Mouse (Mus musculus) myocyte (in vitro differentiated cells): ENCODE data around the gene Cep164. TPM values are rescaled to one million over a fixed set of nuclear protein-coding genes. Genes with fewer than 3 reads are reported as not detected.

Experiments
- H3K27me3 ChIP-seq: one replicate; pipeline ENCODE4 v1.6.1; 2011; ENCODE audit not compliant: control insufficient read depth, insufficient read depth, insufficient read length
- H3K36me3 ChIP-seq: one replicate; pipeline ENCODE4 v1.6.1; 2011; ENCODE audit not compliant: control insufficient read depth, insufficient read depth
- H3K4me2 ChIP-seq: one replicate; pipeline ENCODE4 v1.6.1; 2011; ENCODE audit warnings: low read depth, control low read depth
- H3K4me3 ChIP-seq: one replicate; pipeline ENCODE4 v1.5.1; 2011; ENCODE audit warnings: mild to moderate bottlenecking, control low read depth, moderate library complexity
- H3K79me2 ChIP-seq: one replicate; pipeline ENCODE4 v1.6.1; 2011; ENCODE audit not compliant: control insufficient read depth, insufficient read depth
- H3ac ChIP-seq: one replicate; pipeline ENCODE4 v1.6.1; 2011; ENCODE audit not compliant: control insufficient read depth, insufficient read length
- CEBPB ChIP-seq: IDR thresholded peaks from 2 replicates; pipeline ENCODE4 v1.6.1; 2011; ENCODE audit warnings: mild to moderate bottlenecking, moderate library complexity; ENCODE audit not compliant: poor library complexity, insufficient read depth, severe bottlenecking
- E2F4 ChIP-seq: IDR thresholded peaks from one replicate; pipeline ENCODE4 v1.6.1; 2011; ENCODE audit warnings: mild to moderate bottlenecking, control low read depth, moderate library complexity; ENCODE audit not compliant: insufficient read depth
- MAX ChIP-seq: IDR thresholded peaks from one replicate; pipeline ENCODE4 v1.6.1; 2011; ENCODE audit warnings: low read depth, mild to moderate bottlenecking, control low read depth
- MYOD1 ChIP-seq, 3 experiments: IDR thresholded peaks; one replicate each; pipeline ENCODE4 v1.6.1; 2011; ENCODE audit warnings: control low read depth in 2 of 3, low read depth in 2 of 3, mild to moderate bottlenecking in 2 of 3, moderate library complexity in 1 of 3; ENCODE audit not compliant: insufficient read length in 2 of 3, control insufficient read depth in 1 of 3
- MYOG ChIP-seq, 3 experiments: IDR thresholded peaks; one replicate each; pipeline ENCODE4 v1.6.1; 2011; ENCODE audit warnings: control low read depth in 2 of 3, low read depth in 2 of 3, mild to moderate bottlenecking in 2 of 3; ENCODE audit not compliant: insufficient read length in 2 of 3, control insufficient read depth in 1 of 3, insufficient read depth in 1 of 3
- POLR2A ChIP-seq: IDR thresholded peaks from one replicate; pipeline ENCODE4 v1.6.1; 2011; ENCODE audit warnings: low read depth, mild to moderate bottlenecking, control low read depth, moderate library complexity; ENCODE audit not compliant: insufficient read length
- POLR2AphosphoS2 ChIP-seq: IDR thresholded peaks from one replicate; pipeline ENCODE4 v1.6.1; 2011; ENCODE audit warnings: low read depth, control low read depth; ENCODE audit not compliant: insufficient read length
- REST ChIP-seq: IDR thresholded peaks from one replicate; pipeline ENCODE4 v1.6.1; 2011; ENCODE audit warnings: mild to moderate bottlenecking, control low read depth, moderate library complexity; ENCODE audit not compliant: insufficient read depth, insufficient read length
- SRF ChIP-seq: IDR thresholded peaks from one replicate; pipeline ENCODE4 v1.6.1; 2011; ENCODE audit warnings: low read depth; ENCODE audit not compliant: control insufficient read depth, insufficient read length
- TCF12 ChIP-seq: IDR thresholded peaks from one replicate; pipeline ENCODE4 v1.6.1; 2011; ENCODE audit warnings: mild to moderate bottlenecking, control low read depth; ENCODE audit not compliant: poor library complexity, insufficient read depth, severe bottlenecking
- TCF3 ChIP-seq: IDR thresholded peaks from one replicate; pipeline ENCODE4 v1.6.1; 2011; ENCODE audit warnings: low read depth, control low read depth; ENCODE audit not compliant: insufficient read length
- USF1 ChIP-seq: IDR thresholded peaks from one replicate; pipeline ENCODE4 v1.6.1; 2011; ENCODE audit warnings: low read depth, mild to moderate bottlenecking, control low read depth, moderate library complexity
- polyA plus RNA-seq: library from polyadenylated mRNA; unstranded; fragments of >200 nt; fragmentation: generic; extraction: Trizol; gene quantifications from one replicate; pipeline ENCODE4 v1.2.1, GENCODE M21; 2012; ENCODE audit warnings: missing spikeins

The Cep164 gene
- 7.7 TPM for polyA plus RNA-seq

- Histone ChIP-seq H3ac (peak within 1 kb of the TSS; percentile 46), H3K4me3 (peak within 1 kb of the TSS; percentile 53), H3K36me3 (no peaks in the 10 kb centered on the region), H3K79me2 (no peaks in the 10 kb centered on the region), H3K4me2 (peak within 1 kb of the TSS; percentile 75), H3K27me3 (no peaks in the 10 kb centered on the region)
- TF ChIP-seq SRF: no peak
- TF ChIP-seq POLR2AphosphoS2: no peak
- TF ChIP-seq REST: no peak
- no peak for TF ChIP-seq E2F4
- TF ChIP-seq CEBPB: no peak
- TF ChIP-seq USF1: peak; percentile 92
- TF ChIP-seq POLR2A: peak; percentile 18
Observed at GRCm38 (mm10) chr9:45828291-45828963, at the start of gene Cep164. TSS of gene Cep164 (minus strand) at chr9:45828691.

DNA sequence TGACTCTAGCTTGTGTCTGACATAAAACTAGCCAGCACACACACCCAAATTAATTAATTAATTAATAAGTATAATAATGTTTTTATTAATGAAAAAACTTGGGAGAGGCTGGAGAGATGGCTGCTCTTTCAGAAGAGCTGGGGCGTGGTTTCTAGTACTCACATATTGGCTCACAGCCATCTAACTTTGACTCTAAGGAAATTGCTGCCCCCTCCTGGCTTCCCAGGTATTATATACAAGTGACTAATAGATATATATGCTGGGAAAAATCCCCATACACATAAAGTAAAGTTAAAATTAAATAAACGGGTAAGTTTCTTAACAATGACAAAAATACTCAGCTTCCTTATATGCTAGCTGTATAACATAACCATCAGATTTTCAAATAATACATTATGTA is 49.4 kb upstream of the Cep164 start:
- Histone ChIP-seq H3ac (no peak overlapping the region), H3K79me2 (no peaks in the 10 kb centered on the region), H3K4me2 (no peak overlapping the region), H3K27me3 (no peaks in the 10 kb centered on the region), H3K36me3 (peaks cover 27% of the 10 kb centered on the region), H3K4me3 (no peak overlapping the region)
- TF ChIP-seq POLR2AphosphoS2 (no peak), CEBPB (no peak), TCF12 (no peak), TCF3 (no peak), SRF (no peak), REST (no peak), MYOG (IDR thresholded peaks at IDR 0.05; ENCODE audit: control insufficient read depth in 1 of 3, insufficient read depth in 1 of 3, insufficient read length in 2 of 3, low read depth in 2 of 3) (no peak)

- Histone ChIP-seq H3ac (no peak overlapping the region), H3K4me2 (no peak overlapping the region), H3K4me3 (no peak overlapping the region), H3K36me3 (peaks cover 34% of the 10 kb centered on the region), H3K79me2 (no peaks in the 10 kb centered on the region), H3K27me3 (no peaks in the 10 kb centered on the region)
- TF ChIP-seq MAX (no peak), MYOD1 (IDR thresholded peaks at IDR 0.05; ENCODE audit: control insufficient read depth in 1 of 3, insufficient read length in 2 of 3, low read depth in 2 of 3) (no peak), POLR2AphosphoS2 (no peak), TCF3 (no peak), REST (no peak), POLR2A (no peak)
Observed at GRCm38 (mm10) chr9:45870265-45870664, 41.8 kb upstream of the Cep164 start.

DNA sequence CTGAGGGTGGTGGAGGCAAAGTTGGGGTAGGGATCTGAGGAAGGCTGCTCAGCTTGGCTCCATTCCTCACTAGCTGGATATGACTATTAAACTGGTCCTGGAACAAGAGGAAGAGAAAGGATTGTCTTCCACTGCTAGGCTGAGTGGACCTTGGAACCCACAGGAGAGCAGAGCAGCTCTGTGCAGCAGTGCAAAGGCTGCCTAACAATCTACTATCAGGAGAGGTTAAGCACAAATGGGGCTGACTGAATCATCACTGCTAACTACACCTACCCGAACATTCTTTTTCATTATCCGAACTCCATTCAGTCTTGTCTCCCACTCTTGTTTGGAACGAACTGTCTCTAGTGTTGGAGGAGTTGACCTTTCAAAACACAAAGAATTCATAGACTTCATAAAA is 40.7 kb upstream of the Cep164 start:
- H3K4me2 ChIP-seq: no peak overlapping the region
- TF ChIP-seq MYOD1 (IDR thresholded peaks at IDR 0.05; ENCODE audit: control insufficient read depth in 1 of 3, insufficient read length in 2 of 3, low read depth in 2 of 3): no peak
- no peak for TF ChIP-seq MYOG (IDR thresholded peaks at IDR 0.05; ENCODE audit: control insufficient read depth in 1 of 3, insufficient read depth in 1 of 3, insufficient read length in 2 of 3, low read depth in 2 of 3)
- no peak for TF ChIP-seq POLR2A
- TF ChIP-seq REST: no peak
- TF ChIP-seq CEBPB: no peak
- TF ChIP-seq SRF: no peak
- no peak for TF ChIP-seq TCF12
- no peak for TF ChIP-seq TCF3
- no peak for TF ChIP-seq E2F4
- no peak for TF ChIP-seq USF1
- H3ac ChIP-seq: no peak overlapping the region
- peaks cover 30% of the 10 kb centered on the region for H3K36me3 ChIP-seq
- no peaks in the 10 kb centered on the region for H3K27me3 ChIP-seq
- no peaks in the 10 kb centered on the region for H3K79me2 ChIP-seq
- H3K4me3 ChIP-seq: no peak overlapping the region

DNA sequence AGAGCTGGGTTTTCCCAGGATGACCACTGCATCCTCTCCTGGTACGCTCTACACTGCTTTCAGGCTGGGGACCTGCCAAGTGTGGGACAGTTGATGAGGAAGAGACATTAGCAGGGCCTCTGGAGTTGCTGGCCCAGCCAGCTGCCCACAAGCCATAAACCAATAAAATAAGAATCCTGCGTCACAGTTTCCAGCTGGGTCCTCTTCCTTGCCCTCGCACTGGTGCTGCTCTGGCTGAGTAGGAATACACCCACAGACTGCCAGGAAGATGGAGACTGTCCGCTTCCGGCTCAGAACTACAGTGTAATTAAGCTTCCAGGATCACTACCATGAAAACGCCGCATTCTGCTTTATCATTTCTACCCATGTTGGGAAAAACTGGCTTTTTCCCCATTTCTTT is 33.3 kb upstream of the Cep164 start:
- Histone ChIP-seq H3K4me2 (no peak overlapping the region), H3K27me3 (no peaks in the 10 kb centered on the region), H3K79me2 (no peaks in the 10 kb centered on the region), H3ac (no peak overlapping the region), H3K4me3 (no peak overlapping the region), H3K36me3 (peaks cover 78% of the 10 kb centered on the region)
- TF ChIP-seq MAX: no peak
- no peak for TF ChIP-seq POLR2A
- TF ChIP-seq REST: no peak
- TF ChIP-seq MYOG (IDR thresholded peaks at IDR 0.05; ENCODE audit: control insufficient read depth in 1 of 3, insufficient read depth in 1 of 3, insufficient read length in 2 of 3, low read depth in 2 of 3): no peak
- no peak for TF ChIP-seq TCF3
- TF ChIP-seq TCF12: no peak
- TF ChIP-seq SRF: no peak
- no peak for TF ChIP-seq E2F4
- TF ChIP-seq MYOD1 (IDR thresholded peaks at IDR 0.05; ENCODE audit: control insufficient read depth in 1 of 3, insufficient read length in 2 of 3, low read depth in 2 of 3): no peak
- TF ChIP-seq POLR2AphosphoS2: no peak
